ENCODE assay signal across 23 mouse cellular contexts in the genomic region with DNA sequence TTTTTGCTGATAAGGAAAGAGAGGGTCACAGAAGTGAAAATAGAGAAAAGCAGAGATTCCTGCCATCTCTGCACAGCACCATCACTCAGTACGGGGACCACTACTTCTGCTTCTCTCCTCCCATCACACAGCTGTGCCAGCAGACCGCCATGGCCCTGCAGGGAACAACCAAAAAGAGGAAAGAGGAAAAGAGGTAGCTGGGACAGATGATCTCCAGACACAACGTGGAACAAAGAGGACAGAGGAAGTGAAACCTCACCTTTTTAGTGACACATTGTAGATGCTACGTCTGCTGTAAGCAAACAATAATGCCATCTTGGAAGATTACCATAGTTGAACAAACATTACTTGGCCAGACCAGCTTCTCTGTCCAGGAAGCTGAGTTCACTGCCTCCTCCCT.
DNase-seq lines count a peak whose midpoint lies in the region; ATAC-seq and TF ChIP-seq lines count a peak whose summit lies in the region.
"Had no signal": no experiment of that assay in that cellular context is flagged by ENCODE, and none has a peak within 500 bp of the region (broad histone marks: within the 10 kb centered on the region; RNA-seq: fewer than 3 reads in every experiment).

No protein-coding gene starts in this region.

- no peak overlapping the region for H3K4me3 ChIP-seq in CH12.LX (replicated peaks in 1 of 3; ENCODE audit: low read depth in 2 of 3, low read length in 2 of 3, poor library complexity in 1 of 3)
- H3K4me3 ChIP-seq in midbrain, embryonic 11.5 days (ENCODE audit: low read depth, low read length) = no peak overlapping the region
- H3K4me3 ChIP-seq: embryonic facial prominence, embryonic 15.5 days; erythroblast, embryonic 14.5 days; forebrain, embryonic 10.5 days; forebrain, embryonic 15.5 days; heart, embryonic 10.5 days; hindbrain, embryonic 13.5 days had no signal

- H3K79me2 ChIP-seq in CH12.LX (replicated peaks; ENCODE audit: control insufficient read depth, extremely low read depth, insufficient read depth, poor library complexity, severe bottlenecking) = no peaks in the 10 kb centered on the region

- no peaks in the 10 kb centered on the region for H3K27me3 ChIP-seq in CH12.LX (replicated peaks)
- no peaks in the 10 kb centered on the region for H3K27me3 ChIP-seq in midbrain, embryonic 11.5 days (ENCODE audit: control insufficient read depth, insufficient read depth, low read length)
- H3K27me3 ChIP-seq: embryonic facial prominence, embryonic 15.5 days; forebrain, embryonic 15.5 days; hindbrain, embryonic 13.5 days; Patski had no signal

- no peak overlapping the region for H3K4me2 ChIP-seq in CH12.LX (ENCODE audit: insufficient read depth, low read depth, poor library complexity, severe bottlenecking)
- H3K4me2 ChIP-seq in midbrain, embryonic 11.5 days = no peak overlapping the region
- H3K4me2 ChIP-seq: embryonic facial prominence, embryonic 15.5 days; forebrain, embryonic 15.5 days; hindbrain, embryonic 13.5 days had no signal

- peak; percentile 62 for DNase-seq in A20 (ENCODE audit: low read depth, low spot score)
- DNase-seq in CH12.LX (ENCODE audit: extremely low read depth) = peak; percentile 53
- DNase-seq in testis, postnatal 10 days (ENCODE audit: low spot score) = no peak
- no peak for DNase-seq in midbrain, embryonic 11.5 days (ENCODE audit: low spot score, missing footprints)
- DNase-seq in embryo, embryonic 9.5 days (ENCODE audit: extremely low spot score) = no peak
- DNase-seq: adrenal gland, postnatal 14 days; cerebellum, adult 18-20 months; cerebellum, adult 9-11 months; cerebellum, postnatal 36 days; gastrocnemius, postnatal 36 days; heart, adult 18-20 months; heart, postnatal 10 days; heart, postnatal 4 days had no signal

- no peaks in the 10 kb centered on the region for H3K36me3 ChIP-seq in CH12.LX (replicated peaks in 1 of 2; ENCODE audit: control insufficient read depth in 1 of 2, insufficient read depth in 1 of 2, low read length in 1 of 2)
- no peaks in the 10 kb centered on the region for H3K36me3 ChIP-seq in midbrain, embryonic 11.5 days (ENCODE audit: control insufficient read depth, insufficient read depth, low read length)
- H3K36me3 ChIP-seq: embryonic facial prominence, embryonic 15.5 days; forebrain, embryonic 10.5 days; forebrain, embryonic 15.5 days; heart, embryonic 10.5 days; hindbrain, embryonic 13.5 days had no signal

- peak; percentile 37 to 45; a peak in 1 of 4 replicates for ATAC-seq in hematopoietic stem cell, adult 5-6 weeks (replicated peaks in 1 of 2; ENCODE audit: insufficient read depth in 1 of 2, low FRiP score in 2 of 2, low TSS enrichment in 1 of 2, low read depth in 1 of 2, poor library complexity in 2 of 2, severe bottlenecking in 2 of 2)
- ATAC-seq in monocyte, adult 5-6 weeks (replicated peaks; ENCODE audit: insufficient number of reproducible peaks, low FRiP score, low TSS enrichment, poor library complexity, severe bottlenecking) = 0 out of 2 replicates have a peak, but pooled peaks have one; percentile 31
- no peak for ATAC-seq in midbrain, embryonic 11.5 days (ENCODE audit: low FRiP score)
- ATAC-seq: activated CD4-positive, CD25-positive, alpha-beta regulatory T cell, adult 4 months; forebrain, embryonic 15.5 days; Patski had no signal

- peaks cover 3 to 14% of the 10 kb centered on the region in 2 experiments; a peak in 2 of 4 replicates for H3K4me1 ChIP-seq in CH12.LX (ENCODE audit: control insufficient read depth in 1 of 2, insufficient read depth in 2 of 2)
- no peaks in the 10 kb centered on the region for H3K4me1 ChIP-seq in midbrain, embryonic 11.5 days (ENCODE audit: control insufficient read depth, insufficient read depth, low read length)
- H3K4me1 ChIP-seq: embryonic facial prominence, embryonic 15.5 days; forebrain, embryonic 10.5 days; hindbrain, embryonic 13.5 days had no signal

- no peaks in the 10 kb centered on the region for H3K9me3 ChIP-seq in CH12.LX (replicated peaks; ENCODE audit: low read length)
- no peaks in the 10 kb centered on the region for H3K9me3 ChIP-seq in midbrain, embryonic 11.5 days (ENCODE audit: control insufficient read depth, low read length)
- H3K9me3 ChIP-seq: embryonic facial prominence, embryonic 15.5 days; forebrain, embryonic 10.5 days; forebrain, embryonic 15.5 days; heart, embryonic 10.5 days; hindbrain, embryonic 13.5 days had no signal

- dilution Hi-C loops in CH12.LX (cut with MboI; ENCODE audit: extremely low pct_ligation_motif_present, extremely low pct_unique_long_range_greater_than_20kb, low sequenced_read_pairs) = no loop called here

- peak; percentile 72 for TF ChIP-seq EP300 in CH12.LX (IDR thresholded peaks at IDR 0.05; ENCODE audit: low read length)

- H3K9ac ChIP-seq in CH12.LX (ENCODE audit: insufficient read depth, low read depth) = no peak overlapping the region
- H3K9ac ChIP-seq in midbrain, embryonic 11.5 days (ENCODE audit: low read length) = no peak overlapping the region
- H3K9ac ChIP-seq: embryonic facial prominence, embryonic 15.5 days; forebrain, embryonic 15.5 days; hindbrain, embryonic 13.5 days had no signal

- TF ChIP-seq POLR2A in CH12.LX (IDR thresholded peaks at IDR 0.05; ENCODE audit: low read depth, low read length) = no peak

- in situ Hi-C loops in CH12.LX (cut with MboI; ENCODE audit: low pct_ligation_motif_present, low pct_unique_long_range_greater_than_20kb, low sequenced_read_pairs) = no loop called here

- no peak for TF ChIP-seq CTCF in CH12.LX (conservative IDR thresholded peaks at IDR 0.05 in 1 of 2, IDR thresholded peaks at IDR 0.05 in 1 of 2; ENCODE audit: low read depth in 2 of 2, low read length in 2 of 2)

- no peak overlapping the region for H3K27ac ChIP-seq in CH12.LX (ENCODE audit: insufficient read depth, low read depth)
- no peak overlapping the region for H3K27ac ChIP-seq in midbrain, embryonic 11.5 days (ENCODE audit: low read depth, low read length)
- H3K27ac ChIP-seq: embryonic facial prominence, embryonic 15.5 days; forebrain, embryonic 10.5 days; forebrain, embryonic 15.5 days; heart, embryonic 10.5 days; hindbrain, embryonic 13.5 days had no signal

- 86% methylated on average over 4 of the region's 4 CpGs for WGBS in midbrain, embryonic 11.5 days

- TF ChIP-seq RAD21 in CH12.LX (IDR thresholded peaks at IDR 0.05; ENCODE audit: low read depth, low read length) = no peak

TF ChIP-seq in CH12.LX, 34 proteins besides CTCF, POLR2A, EP300 and RAD21:
- TF ChIP-seq IRF4 (IDR thresholded peaks at IDR 0.05; ENCODE audit: low read depth, low read length) = peak; percentile 42; the same call in 1 of the 2 replicates
- 0 out of 2 replicates have a peak, but pooled peaks have one; percentile 23 for TF ChIP-seq MYC (IDR thresholded peaks at IDR 0.05; ENCODE audit: low read depth, low read length)
- 0 out of 2 replicates have a peak, but pooled peaks have one; percentile 10 for TF ChIP-seq ETS1 (conservative IDR thresholded peaks at IDR 0.05; ENCODE audit: low read depth, low read length)
- no peak for TF ChIP-seq MAX (IDR thresholded peaks at IDR 0.05; ENCODE audit: low read length)

Comparison
In these comparisons a context has a peak if more than half of its experiments do, and no peak if none do; other contexts are left out.
1. DNase-seq: peak in A20 (single experiment) and CH12.LX (single experiment); none in testis, postnatal 10 days (single experiment), midbrain, embryonic 11.5 days (single experiment) and embryo, embryonic 9.5 days (single experiment).